Mouse (Mus musculus) cerebellum, adult 2 months (tissue): ENCODE data around the gene Dnajb13.

Experiments
- CTCF ChIP-seq: fragments of 200-500 bp; IDR thresholded peaks from 2 replicates; pipeline ENCODE4 v1.5.1; 2011; ENCODE audit warnings: low read depth, mild to moderate bottlenecking, control low read depth, low read length, moderate library complexity, borderline replicate concordance; ENCODE audit not compliant: insufficient read depth
- POLR2A ChIP-seq: fragments of 200-500 bp; IDR thresholded peaks from 2 replicates; pipeline ENCODE4 v1.6.1; 2011; ENCODE audit warnings: low read length, control low read depth, borderline replicate concordance; ENCODE audit not compliant: insufficient read depth

DNA sequence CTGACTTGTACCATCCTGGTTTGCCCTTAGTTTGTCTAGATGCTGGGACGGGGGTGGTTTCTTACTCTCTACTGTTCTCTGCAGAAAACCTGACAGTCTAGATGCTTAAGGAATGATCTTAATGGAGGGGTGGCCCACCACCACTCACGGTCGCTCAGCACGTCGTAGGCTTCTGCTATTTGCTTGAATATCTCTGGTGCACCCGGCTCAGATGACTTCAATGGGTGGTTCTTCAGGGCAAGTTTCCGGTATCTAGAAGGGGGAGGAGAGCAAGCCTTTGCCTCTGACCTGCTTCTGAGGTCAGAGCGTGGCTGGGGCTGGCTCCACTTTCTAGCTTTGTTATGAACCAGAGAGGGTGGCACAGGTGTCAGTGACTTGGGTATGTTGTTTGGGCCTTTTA is 3.2 kb downstream of the Dnajb13 start:
- no peak for TF ChIP-seq CTCF
- TF ChIP-seq POLR2A, result no peak
